Mouse (Mus musculus) gastrocnemius, postnatal 36 days (tissue): ENCODE data around the gene Mettl7a1. TPM values are rescaled to one million over a fixed set of nuclear protein-coding genes. Genes with fewer than 3 reads are reported as not detected.
"Not testable (repeated sequence)": the region's sequence is repeated elsewhere in the genome, so short reads cannot be mapped to it uniquely, and the experiment has no call there.

Source experiments
- DNase-seq, 2 experiments: peaks; one replicate each; pipeline ENCODE4 v3.0.0; 2022
- intact Hi-C: fragments of 180-260 bp; cut with DNase I; formaldehyde crosslinking; loops from one replicate; pipeline ENCODE4 v1.15.1; 2025
- long read RNA-seq, 2 experiments: library from polyadenylated mRNA; stranded (forward); transcript quantifications; one replicate each; pipeline ENCODE4 v2.0.0; 2021
- total RNA-seq, 2 experiments: library from RNA; stranded (reverse); gene quantifications; 2 replicates each; pipeline ENCODE4 v1.2.3; 2021

The Mettl7a1 gene
- total RNA-seq = 10 to 100 TPM; 27.9 to 31.9 TPM
- long read RNA-seq, experiment 1, partial matches to known transcripts = 0 of 15 reads
- long read RNA-seq, experiment 1, other reads (novel, unspliced or antisense) = 13 of 15 reads
- long read RNA-seq, experiment 2, partial matches to known transcripts = 0 of 12 reads
- long read RNA-seq, experiment 2, other reads (novel, unspliced or antisense) = 10 of 12 reads

- peak; percentile 82 to 84 for DNase-seq
- intact Hi-C loops = no loop called here
These were observed at the start of gene Mettl7a1 for GRCm38 (mm10) chr15:100304019-100304991. Mettl7a1 (plus strand) TSS chr15:100304140.

GRCm38 (mm10) chr15:100256386-100256785 is 47.6 kb upstream of the Mettl7a1 start:
- intact Hi-C loops = loop anchor here (10.0 kb wide), 1 partner anchor 1492 kb away; the partner anchor contains the start of gene Arf3
- DNase-seq = no peak

GRCm38 (mm10) chr15:100257305-100257704 is 46.6 kb upstream of the Mettl7a1 start:
- DNase-seq = no peak
- intact Hi-C loops = loop anchor here (10.0 kb wide), 1 partner anchor 1493 kb away; the partner anchor contains the start of gene Arf3

GRCm38 (mm10) chr15:100258646-100259425 is 45.1 kb upstream of the Mettl7a1 start:
- intact Hi-C loops = loop anchor here (10.0 kb wide), 1 partner anchor 1494 kb away; the partner anchor contains the start of gene Arf3
- DNase-seq = no peak

- not testable (repeated sequence) for DNase-seq
- intact Hi-C loops = loop anchor here (10.0 kb wide), 1 partner anchor 194 kb away; no protein-coding TSS in a partner anchor
These were observed 43.6 kb upstream of the Mettl7a1 start for GRCm38 (mm10) chr15:100260351-100260750.

GRCm38 (mm10) chr15:100263246-100263905 is 40.6 kb upstream of the Mettl7a1 start:
- DNase-seq = no peak
- intact Hi-C loops = loop anchor here (10.0 kb wide), 1 partner anchor 191 kb away; no protein-coding TSS in a partner anchor

- intact Hi-C loops = loop anchor here (5.0 to 10.0 kb wide), 3 partner anchors 52 to 189 kb away; no protein-coding TSS in a partner anchor
- DNase-seq = no peak
These were observed 38.2 kb upstream of the Mettl7a1 start for GRCm38 (mm10) chr15:100265586-100266325.

- intact Hi-C loops = loop anchor here (5.0 to 10.0 kb wide), 3 partner anchors 48 to 186 kb away; no protein-coding TSS in a partner anchor
- no peak for DNase-seq
These were observed 35.0 kb upstream of the Mettl7a1 start for GRCm38 (mm10) chr15:100268916-100269315.

GRCm38 (mm10) chr15:100269776-100270175 is 34.2 kb upstream of the Mettl7a1 start:
- intact Hi-C loops = loop anchor here (5.0 to 10.0 kb wide), 3 partner anchors 48 to 185 kb away; no protein-coding TSS in a partner anchor
- no peak for DNase-seq

GRCm38 (mm10) chr15:100270609-100271008 is 33.3 kb upstream of the Mettl7a1 start:
- intact Hi-C loops, DNase-seq: not testable (repeated sequence)

GRCm38 (mm10) chr15:100271411-100271810 is 32.5 kb upstream of the Mettl7a1 start:
- intact Hi-C loops = no loop called here
- no peak for DNase-seq

- intact Hi-C loops, DNase-seq: not testable (repeated sequence)
These were observed 30.1 kb upstream of the Mettl7a1 start for GRCm38 (mm10) chr15:100273791-100274308.

GRCm38 (mm10) chr15:100274790-100275559 is 29.0 kb upstream of the Mettl7a1 start:
- intact Hi-C loops = no loop called here

GRCm38 (mm10) chr15:100276403-100276802 is 27.5 kb upstream of the Mettl7a1 start:
- no peak for DNase-seq
- intact Hi-C loops = no loop called here

More at GRCm38 (mm10) chr15:100274790-100275559, 29.0 kb upstream of the Mettl7a1 start:
- no peak for DNase-seq

- intact Hi-C loops = no loop called here
- DNase-seq = no peak
These were observed 26.4 kb upstream of the Mettl7a1 start for GRCm38 (mm10) chr15:100277586-100277985.

GRCm38 (mm10) chr15:100280626-100281025 is 23.3 kb upstream of the Mettl7a1 start, which contains the start of gene Tmprss12:
Tmprss12 (plus strand) TSS chr15:100280837.
- no peak for DNase-seq
- intact Hi-C loops = no loop called here

GRCm38 (mm10) chr15:100288980-100289379 is 15.0 kb upstream of the Mettl7a1 start:
- intact Hi-C loops = no loop called here
- DNase-seq = no peak

- intact Hi-C loops = no loop called here
These were observed 13.1 kb upstream of the Mettl7a1 start for GRCm38 (mm10) chr15:100290858-100291257.

More at GRCm38 (mm10) chr15:100290858-100291257, 13.1 kb upstream of the Mettl7a1 start:
- no peak for DNase-seq
